Mouse (Mus musculus): ENCODE measurements around the gene Epha8.

The Epha8 gene

DNA sequence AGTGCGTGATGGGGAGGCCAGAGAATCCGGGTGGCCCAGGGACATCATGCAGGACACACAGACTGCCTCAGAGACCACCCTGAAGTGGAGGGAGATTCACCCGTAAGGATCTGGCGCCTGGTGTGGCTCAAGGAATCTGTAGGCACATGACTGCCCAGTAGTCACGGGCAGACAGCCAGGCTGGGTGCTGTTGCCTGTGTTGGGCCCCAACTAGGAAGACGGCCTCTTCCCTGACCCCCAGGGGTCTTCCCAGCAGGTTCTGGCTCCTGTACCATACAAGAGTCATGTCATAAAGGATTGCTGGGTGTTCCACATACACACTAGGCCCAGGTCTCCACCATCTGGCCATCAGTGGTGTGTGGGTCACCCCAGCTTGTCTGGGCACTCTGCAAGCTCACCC lies 2.1 kb downstream of the Epha8 start:
- DNase-seq (ENCODE audit: low read depth, low spot score): no peak

DNA sequence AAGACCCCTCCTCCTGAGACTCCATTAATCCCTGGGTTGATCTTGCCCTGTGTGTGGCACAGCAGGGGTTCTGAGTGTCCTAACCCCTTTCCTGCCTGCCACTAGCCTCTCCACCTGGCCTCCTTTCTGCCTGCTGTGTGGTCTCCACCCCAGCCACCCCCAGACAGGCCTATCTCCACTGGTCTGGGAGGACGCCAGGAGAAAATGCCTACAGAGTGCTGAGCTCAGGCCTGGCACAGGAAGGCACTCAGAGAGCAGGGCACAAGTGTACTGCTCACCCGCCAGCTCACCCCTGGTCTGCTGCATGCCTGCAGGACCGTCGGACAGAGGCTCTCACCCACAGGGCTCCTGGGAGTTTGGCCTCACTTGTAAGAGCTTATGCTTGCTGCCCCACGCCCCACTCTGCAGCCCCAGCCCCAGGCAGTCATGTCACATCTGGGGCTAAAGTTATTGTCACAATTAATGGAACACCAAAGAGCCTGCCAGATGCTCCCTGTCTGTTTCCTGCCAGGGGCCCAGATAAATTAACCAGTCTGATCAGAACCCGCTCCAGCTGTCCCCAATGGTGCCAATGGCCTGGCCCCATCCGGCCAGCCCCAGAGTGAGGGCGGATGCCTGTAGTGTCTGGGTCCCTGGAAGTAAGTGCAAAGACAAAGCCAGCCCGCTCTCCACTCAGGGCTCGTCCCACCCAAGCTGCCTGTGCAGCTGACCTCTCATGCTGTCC lies 7.2 kb downstream of the Epha8 start:
- no peak for DNase-seq (ENCODE audit: low read depth, low spot score)

DNA sequence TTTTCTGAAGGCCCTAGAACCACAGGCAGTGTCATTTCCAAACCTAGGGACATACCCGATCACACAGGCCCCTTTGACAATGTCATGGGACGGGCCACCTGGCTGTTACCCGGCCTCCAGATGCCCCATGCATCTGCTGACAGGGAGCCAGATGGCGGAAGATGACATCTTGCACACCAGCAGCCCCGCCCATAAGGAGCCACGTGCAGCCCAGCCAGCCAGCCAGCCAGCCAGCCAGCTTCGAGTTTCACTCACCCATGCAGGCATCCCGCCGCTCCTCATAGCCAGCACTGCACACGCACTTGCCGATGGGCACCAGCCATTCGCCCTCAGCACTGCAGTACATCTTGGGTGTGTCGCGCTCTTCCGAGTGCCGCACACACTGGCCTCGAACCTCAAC lies 11.2 kb downstream of the Epha8 start:
- peak; percentile 51 for DNase-seq (ENCODE audit: low read depth, low spot score)

DNA sequence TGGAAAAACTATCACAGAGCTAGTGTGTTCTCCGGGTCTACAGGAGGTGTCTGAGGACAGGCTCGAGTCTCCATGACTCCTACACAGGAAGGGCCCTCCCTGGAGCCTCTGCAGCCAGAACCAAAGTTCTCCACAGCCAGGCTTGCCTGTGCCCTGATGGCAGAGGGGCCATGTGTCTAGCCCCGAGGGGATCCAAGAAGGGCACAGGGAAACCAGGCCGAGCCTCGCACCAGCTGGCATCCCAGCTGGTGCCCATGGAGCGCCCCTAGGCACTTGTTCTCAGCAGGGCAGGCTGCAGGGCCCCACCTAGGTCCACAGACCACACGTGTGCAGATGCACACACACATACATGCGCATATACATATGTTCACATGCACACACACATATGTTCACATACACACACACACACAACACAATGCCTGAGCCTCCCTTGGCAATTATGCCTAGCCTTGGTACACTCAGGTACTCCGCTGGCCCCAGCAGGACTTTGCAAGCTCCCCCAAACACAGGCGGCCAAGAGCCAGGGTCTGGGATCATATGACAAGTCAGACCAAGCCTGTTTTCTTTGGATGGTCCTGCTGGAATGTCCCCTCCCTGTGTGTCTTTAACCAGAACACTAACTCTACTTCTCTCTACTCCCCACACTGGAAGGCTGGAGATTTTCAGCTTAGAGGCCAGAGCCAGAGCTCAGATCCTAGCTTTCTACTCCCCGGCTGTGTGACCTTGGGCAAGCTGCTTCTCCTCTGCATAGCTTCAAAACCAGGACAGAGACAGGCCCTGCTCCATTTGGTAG lies 11.9 kb downstream of the Epha8 start:
- no peak for DNase-seq (ENCODE audit: low read depth, low spot score)

DNA sequence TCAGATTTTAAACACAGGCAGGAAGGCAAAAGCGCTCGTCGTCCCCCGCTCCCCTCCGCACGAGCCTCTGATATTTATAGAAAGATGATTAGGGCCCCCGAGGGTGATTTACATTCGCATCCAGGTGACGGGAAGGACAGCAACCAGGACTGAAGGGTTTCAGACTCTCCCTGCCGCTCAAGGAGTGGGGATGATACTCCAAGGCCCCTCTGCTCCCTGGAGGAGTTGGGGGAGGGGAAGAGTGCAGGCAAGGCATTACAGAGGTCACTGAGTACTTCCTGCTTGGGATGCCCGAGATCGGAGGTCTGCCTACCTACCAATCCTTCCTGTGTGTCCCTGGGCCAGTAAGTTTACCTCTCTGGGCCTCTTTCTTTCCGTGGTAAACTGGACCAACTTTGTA lies 13.4 kb downstream of the Epha8 start:
- DNase-seq (ENCODE audit: low read depth, low spot score): no peak

DNA sequence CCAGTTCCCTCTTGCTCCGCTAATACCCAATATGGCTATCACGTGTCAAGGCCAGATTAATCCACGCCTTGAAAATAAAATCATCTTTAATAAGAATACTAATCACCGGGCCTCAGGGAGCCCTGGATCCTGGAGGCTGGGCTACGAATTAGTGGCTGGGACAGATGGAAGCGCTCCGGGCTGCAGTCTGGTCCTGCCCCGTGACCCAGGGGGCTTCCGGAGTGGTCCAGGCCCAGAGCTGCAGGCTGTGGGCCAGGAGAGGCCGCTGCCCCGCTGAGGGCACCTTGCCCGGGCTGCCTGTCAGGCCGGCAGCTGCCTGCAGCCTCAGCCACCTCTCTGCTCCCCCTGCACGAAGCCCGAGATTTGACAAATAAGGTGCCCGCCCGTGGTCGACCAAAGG lies 13.9 kb downstream of the Epha8 start:
- DNase-seq (ENCODE audit: low read depth, low spot score): no peak

DNA sequence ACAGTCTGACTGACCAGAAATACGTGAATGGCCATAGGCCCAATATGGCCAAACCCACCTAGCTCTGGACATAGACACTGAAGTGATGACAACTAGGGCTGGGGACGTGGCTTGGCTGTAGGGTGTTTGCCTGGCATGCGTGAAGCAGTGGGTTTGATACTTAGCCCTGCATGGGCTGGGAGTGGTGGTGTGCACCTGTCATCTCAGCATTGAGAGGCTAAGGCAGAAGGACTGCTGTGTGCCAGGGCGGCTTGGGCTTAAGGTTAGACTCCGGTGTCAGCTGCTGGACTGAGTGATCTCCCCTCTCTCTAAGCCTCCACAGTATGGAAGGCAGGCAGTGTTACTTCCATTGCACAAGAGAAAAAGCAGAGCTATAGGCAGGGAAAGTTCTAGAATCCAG lies 18.7 kb downstream of the Epha8 start:
- no peak for DNase-seq (ENCODE audit: low read depth, low spot score)

DNA sequence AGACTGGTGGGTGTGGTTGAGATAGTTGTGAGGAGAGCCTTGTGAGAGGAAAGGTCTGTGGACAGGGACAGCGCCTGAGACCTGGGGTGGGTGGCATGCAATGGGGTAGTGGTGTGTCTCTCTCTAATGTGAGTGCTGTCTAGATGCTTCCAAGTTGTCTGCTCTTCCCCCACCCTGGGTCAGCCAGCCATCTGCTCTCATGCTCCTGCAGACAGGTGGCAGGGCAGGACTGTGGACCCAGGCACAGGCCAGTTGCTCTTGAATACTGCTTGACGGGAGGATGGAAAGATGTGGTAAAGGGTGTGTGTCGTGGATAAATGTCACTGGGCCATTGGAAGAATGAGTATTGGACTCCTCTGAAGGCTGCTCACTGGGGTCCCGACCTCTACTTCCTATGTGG lies 19.3 kb downstream of the Epha8 start:
- DNase-seq (ENCODE audit: low read depth, low spot score): no peak

DNA sequence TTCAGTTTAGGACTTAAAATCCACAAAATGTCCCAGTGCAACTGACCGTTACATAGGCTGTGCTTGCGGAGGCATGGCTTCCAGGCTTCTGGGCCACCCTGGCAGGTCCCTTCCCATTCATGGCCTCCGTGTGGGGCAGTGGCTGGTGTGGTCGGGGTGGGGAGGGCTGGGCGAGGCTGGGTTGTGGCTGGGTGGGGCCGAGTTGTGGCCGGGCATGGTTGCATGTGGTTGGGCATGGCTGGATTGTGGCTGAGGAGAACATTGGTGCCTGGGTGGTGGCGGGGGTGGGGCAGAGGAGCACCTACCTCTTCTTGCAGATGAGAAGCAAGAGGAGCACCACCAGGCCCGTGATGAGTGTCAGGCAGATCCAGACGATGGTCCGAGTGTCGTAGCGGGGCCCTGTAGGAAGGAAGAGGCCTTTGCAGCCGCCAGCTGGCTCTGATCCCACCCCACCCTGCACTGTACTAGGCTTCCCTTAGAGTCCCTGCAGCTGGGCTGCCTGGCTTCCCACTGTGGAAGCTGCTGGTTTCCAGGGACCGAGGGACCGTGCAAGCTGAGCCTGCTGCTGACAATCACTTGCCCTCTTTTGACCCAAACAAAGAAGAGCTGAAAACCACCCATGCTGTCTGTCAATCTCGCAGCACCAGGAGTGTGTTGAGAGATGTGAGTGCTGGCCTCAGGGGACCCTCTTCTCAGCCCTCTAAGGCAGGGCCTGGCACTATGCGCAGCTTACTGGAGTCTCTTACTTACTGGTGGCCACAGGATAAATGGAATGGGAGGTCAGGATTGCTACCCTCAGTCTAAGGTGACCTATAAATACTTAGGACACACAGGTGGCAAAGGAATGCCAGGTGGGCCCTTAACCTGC lies 21.6 kb downstream of the Epha8 start:
- no peak for DNase-seq (ENCODE audit: low read depth, low spot score)

DNA sequence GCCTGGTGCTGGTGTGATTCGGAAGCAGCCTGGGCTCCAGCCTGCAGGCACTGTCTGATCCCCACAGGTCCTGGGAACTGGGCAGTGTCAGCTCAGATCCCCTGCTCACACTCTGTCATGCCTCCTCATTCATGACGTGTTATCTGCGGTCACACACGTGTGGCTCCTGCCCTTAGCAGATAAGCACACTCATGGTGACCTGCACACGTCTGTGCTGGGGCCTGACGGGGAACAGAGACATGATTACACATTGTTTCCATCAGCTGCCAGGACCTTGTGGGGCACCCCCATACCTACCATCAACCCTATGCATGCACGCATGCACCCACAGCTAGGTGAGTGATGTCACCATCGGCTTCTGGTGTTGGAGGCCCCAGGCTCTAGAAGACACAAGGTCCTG lies 26.1 kb downstream of the Epha8 start:
- no peak for DNase-seq (ENCODE audit: low read depth, low spot score)

DNA sequence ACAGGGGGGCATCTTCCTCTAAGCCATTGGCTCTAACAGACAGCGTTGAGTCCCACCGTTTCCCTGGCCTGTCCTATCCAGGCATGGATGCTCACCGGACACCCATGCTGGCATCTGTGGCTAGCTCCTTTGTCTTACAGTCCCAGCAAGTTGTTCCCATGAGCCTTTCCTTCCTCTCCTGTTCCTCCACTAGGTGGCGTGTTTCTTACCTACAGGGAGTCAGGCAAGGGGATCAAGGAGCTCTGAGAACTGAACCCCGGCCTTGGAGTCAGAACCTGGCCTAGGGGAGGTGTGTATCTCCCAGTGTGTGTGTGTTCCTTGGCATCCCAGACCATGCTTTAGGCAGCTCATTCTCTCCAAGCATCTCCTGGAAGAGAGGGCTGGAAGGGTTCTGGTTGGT lies 27.7 kb downstream of the Epha8 start:
- peak; percentile 74 for DNase-seq (ENCODE audit: low read depth, low spot score)

DNA sequence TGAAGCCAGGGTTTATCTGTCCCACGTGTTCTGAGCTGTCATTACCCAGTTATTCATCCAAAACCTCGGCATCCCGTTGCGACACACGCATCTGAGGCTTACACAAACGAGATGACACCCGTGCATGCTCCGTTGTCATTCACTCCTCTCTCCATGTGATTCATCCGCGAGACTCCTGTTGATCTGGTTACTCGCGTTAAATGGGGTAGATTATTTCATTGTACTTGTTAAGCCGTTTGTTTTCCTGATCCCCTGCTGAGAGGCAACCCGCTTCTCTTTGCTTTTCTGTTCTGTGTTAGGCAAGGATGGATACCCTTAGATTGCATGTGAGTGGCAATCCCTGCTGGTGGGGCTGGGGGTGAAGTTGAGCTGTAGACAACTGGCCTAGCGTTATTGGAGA lies 30.8 kb downstream of the Epha8 start:
- DNase-seq (ENCODE audit: low read depth, low spot score): no peak

DNA sequence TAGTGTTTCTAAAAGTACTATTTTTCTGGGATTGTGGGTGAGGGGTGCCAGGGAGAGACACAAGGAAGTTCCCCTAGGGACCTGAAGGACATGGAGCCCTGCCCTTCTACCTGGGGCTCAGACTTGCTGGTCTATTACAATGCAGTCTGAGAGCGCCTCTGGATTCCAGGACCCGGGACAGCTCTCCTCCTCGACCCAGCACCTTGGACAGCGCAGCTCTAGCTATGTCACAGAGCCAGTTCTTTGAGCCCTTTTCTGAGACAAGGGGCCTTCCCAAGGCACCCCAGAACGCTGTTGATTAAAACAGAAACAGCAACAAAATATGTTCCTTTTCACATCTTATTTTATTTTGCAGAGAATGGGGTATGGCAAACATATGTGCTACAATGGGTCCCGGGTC lies 32.1 kb downstream of the Epha8 start:
- DNase-seq (ENCODE audit: low read depth, low spot score): peak; percentile 69

DNA sequence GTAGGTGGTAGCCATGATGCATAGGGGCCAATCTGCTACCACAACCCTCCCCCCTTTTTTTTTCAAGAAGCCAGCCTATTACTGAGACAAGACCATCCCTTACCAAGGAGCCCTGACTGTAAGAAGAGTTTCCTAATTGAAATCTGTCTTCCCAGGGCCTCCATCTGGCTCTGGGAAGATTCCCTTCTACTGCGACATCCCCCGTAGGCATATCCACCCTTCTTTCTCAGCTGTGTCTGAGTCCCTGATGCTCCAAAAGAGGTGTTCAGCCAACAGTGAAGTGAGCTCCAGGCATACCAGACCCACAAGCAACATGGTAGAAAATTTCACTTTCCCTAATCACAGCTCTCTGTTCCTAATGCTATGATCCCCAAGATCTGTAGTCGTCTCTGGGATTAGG lies 37.1 kb downstream of the Epha8 start:
- DNase-seq (ENCODE audit: low read depth, low spot score): no peak

DNA sequence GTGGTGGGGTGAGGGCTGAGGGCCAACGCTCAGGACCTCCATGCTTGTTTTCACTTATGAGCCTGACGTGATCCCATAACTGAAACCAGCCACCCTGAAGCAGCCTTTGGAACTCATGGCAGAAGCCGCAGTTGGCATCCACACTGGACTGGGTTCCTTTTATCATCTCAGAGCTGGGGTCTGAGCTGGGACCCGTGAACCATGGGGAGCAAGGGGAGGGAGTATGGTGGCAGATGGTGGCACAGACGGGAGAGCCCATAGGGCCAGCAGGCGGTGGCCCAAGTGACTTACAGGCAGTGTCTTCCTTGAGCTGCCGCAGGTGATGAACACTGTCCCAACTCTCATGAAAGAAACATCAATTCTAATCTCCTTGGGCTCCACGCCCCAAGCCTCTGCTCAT lies 37.8 kb downstream of the Epha8 start:
- no peak for DNase-seq (ENCODE audit: low read depth, low spot score)

DNA sequence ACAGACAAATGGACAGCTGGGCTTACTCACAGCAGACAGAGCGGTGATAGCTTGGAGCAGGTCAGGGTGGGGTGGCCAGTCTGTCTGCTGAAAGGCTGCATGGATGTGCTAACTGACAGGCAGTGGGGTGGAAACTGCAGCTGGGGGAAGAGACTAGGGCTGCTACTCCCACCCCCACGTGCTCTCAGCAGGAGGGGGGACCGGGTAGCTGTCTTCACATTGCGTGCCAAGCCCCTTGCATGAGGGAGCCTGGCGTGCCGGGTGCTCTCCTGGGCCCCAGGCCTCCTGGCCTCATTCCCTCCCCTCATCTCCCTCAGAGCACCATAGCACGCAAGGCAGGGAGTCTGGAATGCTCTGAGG lies 39.5 kb downstream of the Epha8 start:
- no peak for DNase-seq (ENCODE audit: low read depth, low spot score)

DNA sequence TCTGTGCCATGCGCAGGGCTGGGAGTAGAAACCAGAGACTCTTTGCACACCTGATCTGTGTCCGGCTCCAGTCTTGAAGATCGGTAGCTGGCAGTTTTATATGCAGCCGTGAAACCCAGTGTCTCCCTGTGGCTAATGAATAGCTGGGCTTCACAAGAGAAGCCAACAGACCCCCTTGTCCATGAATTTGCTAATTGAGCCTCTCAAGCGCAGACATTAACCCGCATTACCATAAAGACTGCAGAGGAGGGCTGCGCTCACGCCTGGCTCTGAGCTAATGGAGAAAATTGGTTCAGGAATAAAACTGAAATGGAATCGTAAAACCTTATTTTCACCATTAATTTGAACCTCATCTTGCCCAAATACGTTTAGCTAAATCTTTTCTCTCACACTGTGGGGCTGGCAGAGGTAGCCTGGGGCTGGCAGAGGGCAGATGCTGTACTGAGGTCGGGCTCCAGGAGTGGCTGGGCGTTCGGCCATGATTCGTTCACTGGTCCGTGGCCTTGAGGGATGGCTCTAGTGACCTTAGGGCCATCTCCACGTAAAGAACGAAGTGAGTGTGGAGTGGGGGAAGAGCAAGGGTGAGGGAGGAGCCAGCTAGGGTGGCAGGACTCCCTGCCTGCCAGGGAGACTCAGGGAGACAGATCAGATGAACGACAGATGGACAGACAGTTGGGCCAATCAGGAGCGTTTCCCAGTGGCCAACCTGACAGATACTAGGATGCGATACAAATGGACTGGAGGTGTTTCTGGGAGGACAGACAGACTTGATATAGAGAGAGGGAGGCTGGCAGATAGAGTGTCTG lies 40.1 kb downstream of the Epha8 start:
- DNase-seq (ENCODE audit: low read depth, low spot score): no peak

DNA sequence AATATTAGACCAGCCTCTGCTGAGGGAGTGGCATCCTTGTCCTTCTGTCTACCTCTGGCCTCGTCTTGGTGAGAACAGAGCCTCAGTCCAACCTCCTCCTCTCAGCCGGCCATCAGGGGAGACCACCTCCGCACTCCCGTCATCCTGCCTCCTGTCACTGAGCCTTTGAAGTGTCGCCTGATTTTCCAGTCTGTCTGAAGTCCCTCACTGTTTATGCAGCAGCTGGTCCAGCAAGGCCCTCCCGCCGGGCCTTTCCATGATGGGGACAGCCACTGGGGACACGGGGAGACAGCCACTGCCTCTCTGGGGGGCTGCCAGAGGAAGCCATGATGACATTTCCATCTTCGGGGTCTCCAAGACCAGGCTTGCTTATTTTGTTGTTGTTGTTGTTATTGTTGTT lies 43.8 kb downstream of the Epha8 start:
- no peak for DNase-seq (ENCODE audit: low read depth, low spot score)

DNA sequence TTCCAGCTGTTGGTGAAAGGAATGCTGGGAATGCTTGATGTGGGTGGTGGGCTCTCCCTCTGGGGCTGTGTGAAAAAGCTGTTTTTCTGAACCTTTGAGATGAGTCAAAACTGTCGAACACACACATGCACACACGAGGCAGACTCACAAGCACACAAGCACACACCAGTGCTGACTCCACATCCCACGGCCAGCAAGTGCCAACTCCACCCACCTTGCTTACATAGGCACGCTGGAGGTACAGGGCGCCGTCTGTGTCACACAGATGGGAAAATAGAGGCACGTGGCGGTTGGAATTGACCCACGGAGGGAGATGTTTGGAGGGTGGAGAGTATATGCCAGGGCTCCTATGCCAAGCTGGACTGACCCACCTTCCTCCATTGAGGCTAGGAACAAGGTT lies 44.8 kb downstream of the Epha8 start:
- no peak for DNase-seq (ENCODE audit: low read depth, low spot score)

DNA sequence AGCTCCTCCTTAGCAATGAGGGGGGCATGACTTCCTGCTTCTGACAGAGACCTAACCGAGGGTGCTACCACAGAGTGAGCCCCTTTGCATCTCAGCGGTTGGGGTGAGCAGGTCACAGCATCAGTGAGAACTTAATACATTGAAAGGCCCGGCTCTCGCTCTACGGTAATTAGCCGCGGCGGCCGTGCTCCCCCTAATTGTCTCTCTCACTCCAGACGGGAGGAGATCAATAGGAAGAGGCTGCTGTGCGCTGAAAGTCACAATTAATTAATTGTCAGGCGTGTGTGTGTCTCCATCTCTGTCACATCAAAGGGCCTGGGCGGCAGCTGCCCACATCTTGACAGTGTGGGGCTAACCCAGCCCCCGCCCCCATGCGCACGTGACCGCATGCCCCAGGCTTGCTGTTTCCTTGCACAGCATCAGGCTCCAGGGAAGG lies 45.4 kb downstream of the Epha8 start:
- no peak for DNase-seq (ENCODE audit: low read depth, low spot score)

DNA sequence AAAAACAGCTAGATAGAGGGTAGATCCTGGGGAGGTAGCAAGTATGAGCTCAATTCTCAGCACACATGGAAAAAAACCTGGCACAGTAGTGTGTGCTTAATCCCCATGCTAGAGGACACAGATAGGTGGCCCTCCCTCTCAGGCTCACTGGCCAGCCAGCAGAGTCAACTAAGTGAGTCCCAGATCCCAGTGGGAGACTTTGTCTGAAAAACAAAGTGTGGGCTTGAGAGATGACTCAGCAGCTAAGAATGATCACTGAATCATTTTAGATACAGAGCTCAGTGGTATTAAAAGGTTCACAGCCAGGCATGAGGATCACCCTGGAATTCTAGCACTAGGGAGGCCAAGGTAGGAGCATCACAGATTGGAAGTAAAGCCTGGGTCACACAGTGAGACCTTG lies 48.8 kb downstream of the Epha8 start:
- DNase-seq (ENCODE audit: low read depth, low spot score): no peak

DNA sequence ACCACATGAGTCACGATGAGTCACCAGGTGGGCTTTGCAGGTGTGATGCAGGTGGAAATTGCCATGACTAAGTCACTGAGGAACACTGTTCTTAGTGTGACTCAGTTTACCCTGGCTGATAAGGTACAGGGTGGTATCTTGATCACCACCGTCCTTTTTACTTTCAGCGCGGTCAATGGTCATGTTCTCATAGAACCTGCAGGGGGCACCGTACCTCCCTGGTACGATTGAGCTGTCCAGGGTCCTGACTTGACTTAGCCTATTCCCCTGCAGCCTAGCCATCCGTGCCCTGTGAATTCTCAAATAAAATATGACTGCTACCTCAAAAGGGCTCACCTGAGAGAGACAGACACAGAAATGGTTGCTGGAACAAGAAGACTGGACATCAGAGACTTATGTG lies 49.6 kb downstream of the Epha8 start:
- peak; percentile 83 for DNase-seq (ENCODE audit: low read depth, low spot score)

Data from ZHBTc4 (cell line).